Mouse (Mus musculus): ENCODE results near the gene Islr.

DNA sequence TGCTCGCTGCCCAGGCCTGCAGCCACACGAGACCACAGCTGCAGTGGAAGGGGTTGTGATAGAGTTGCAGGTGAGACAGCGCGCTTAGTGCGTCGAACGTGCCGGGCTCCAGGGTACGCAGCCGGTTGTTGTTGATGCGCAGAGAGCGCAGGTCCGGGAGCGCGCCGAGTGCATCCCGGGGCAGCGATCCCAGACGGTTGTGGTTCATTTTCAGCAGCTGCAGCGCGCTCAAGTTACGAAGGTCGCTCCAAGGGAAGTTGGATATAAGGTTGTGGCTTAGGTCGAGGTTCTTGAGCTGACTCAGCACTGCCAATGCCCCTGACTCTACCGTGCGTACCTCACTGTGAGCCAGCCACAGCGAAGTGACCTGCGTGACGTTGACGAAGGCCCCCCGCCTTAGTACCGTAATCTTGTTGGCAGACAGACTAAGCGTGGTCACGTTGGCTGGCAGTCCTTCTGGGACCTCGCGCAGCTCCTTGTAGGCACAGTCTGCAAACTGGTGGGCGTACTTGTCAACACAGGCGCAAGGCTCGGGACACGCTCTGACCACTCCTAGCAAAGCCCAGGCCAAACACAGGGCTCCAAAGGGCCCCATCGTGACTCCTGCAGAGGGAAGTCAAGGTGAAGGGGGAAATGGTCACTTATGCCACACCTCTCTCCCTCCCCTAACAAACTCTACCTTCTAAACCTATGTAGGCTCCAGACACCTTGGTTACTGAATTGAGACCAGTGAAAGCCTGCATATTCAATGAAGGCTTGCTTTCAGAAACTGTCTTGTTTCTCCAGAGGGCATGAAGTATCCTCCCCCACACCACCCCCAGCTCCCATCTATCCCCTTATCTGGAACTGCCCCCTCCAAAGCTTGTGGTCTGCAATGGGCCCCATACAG is 4.5 kb downstream of the Islr start:
- TF ChIP-seq CTCF (IDR thresholded peaks at IDR 0.05; ENCODE audit: low read depth, low read length) (no peak), POLR2A (IDR thresholded peaks at IDR 0.05; ENCODE audit: borderline replicate concordance, low read depth, low read length) (no peak)
